Mouse (Mus musculus) myocyte (in vitro differentiated cells): Measurements from ENCODE around the gene Flnc. TPM values are rescaled to one million over a fixed set of nuclear protein-coding genes. Genes with fewer than 3 reads are reported as not detected.

Experiments
- H3K27me3 ChIP-seq: one replicate; pipeline ENCODE4 v1.6.1; 2011; ENCODE audit not compliant: control insufficient read depth, insufficient read depth, insufficient read length
- H3K36me3 ChIP-seq: one replicate; pipeline ENCODE4 v1.6.1; 2011; ENCODE audit not compliant: control insufficient read depth, insufficient read depth
- H3K4me2 ChIP-seq: one replicate; pipeline ENCODE4 v1.6.1; 2011; ENCODE audit warnings: low read depth, control low read depth
- H3K4me3 ChIP-seq: one replicate; pipeline ENCODE4 v1.5.1; 2011; ENCODE audit warnings: mild to moderate bottlenecking, control low read depth, moderate library complexity
- H3K79me2 ChIP-seq: one replicate; pipeline ENCODE4 v1.6.1; 2011; ENCODE audit not compliant: control insufficient read depth, insufficient read depth
- H3ac ChIP-seq: one replicate; pipeline ENCODE4 v1.6.1; 2011; ENCODE audit not compliant: control insufficient read depth, insufficient read length
- CEBPB ChIP-seq: IDR thresholded peaks from 2 replicates; pipeline ENCODE4 v1.6.1; 2011; ENCODE audit warnings: mild to moderate bottlenecking, moderate library complexity; ENCODE audit not compliant: poor library complexity, insufficient read depth, severe bottlenecking
- E2F4 ChIP-seq: IDR thresholded peaks from one replicate; pipeline ENCODE4 v1.6.1; 2011; ENCODE audit warnings: mild to moderate bottlenecking, control low read depth, moderate library complexity; ENCODE audit not compliant: insufficient read depth
- MAX ChIP-seq: IDR thresholded peaks from one replicate; pipeline ENCODE4 v1.6.1; 2011; ENCODE audit warnings: low read depth, mild to moderate bottlenecking, control low read depth
- MYOD1 ChIP-seq, 3 experiments: IDR thresholded peaks; one replicate each; pipeline ENCODE4 v1.6.1; 2011; ENCODE audit warnings: control low read depth in 2 of 3, low read depth in 2 of 3, mild to moderate bottlenecking in 2 of 3, moderate library complexity in 1 of 3; ENCODE audit not compliant: insufficient read length in 2 of 3, control insufficient read depth in 1 of 3
- MYOG ChIP-seq, 3 experiments: IDR thresholded peaks; one replicate each; pipeline ENCODE4 v1.6.1; 2011; ENCODE audit warnings: control low read depth in 2 of 3, low read depth in 2 of 3, mild to moderate bottlenecking in 2 of 3; ENCODE audit not compliant: insufficient read length in 2 of 3, control insufficient read depth in 1 of 3, insufficient read depth in 1 of 3
- POLR2A ChIP-seq: IDR thresholded peaks from one replicate; pipeline ENCODE4 v1.6.1; 2011; ENCODE audit warnings: low read depth, mild to moderate bottlenecking, control low read depth, moderate library complexity; ENCODE audit not compliant: insufficient read length
- POLR2AphosphoS2 ChIP-seq: IDR thresholded peaks from one replicate; pipeline ENCODE4 v1.6.1; 2011; ENCODE audit warnings: low read depth, control low read depth; ENCODE audit not compliant: insufficient read length
- REST ChIP-seq: IDR thresholded peaks from one replicate; pipeline ENCODE4 v1.6.1; 2011; ENCODE audit warnings: mild to moderate bottlenecking, control low read depth, moderate library complexity; ENCODE audit not compliant: insufficient read depth, insufficient read length
- SRF ChIP-seq: IDR thresholded peaks from one replicate; pipeline ENCODE4 v1.6.1; 2011; ENCODE audit warnings: low read depth; ENCODE audit not compliant: control insufficient read depth, insufficient read length
- TCF12 ChIP-seq: IDR thresholded peaks from one replicate; pipeline ENCODE4 v1.6.1; 2011; ENCODE audit warnings: mild to moderate bottlenecking, control low read depth; ENCODE audit not compliant: poor library complexity, insufficient read depth, severe bottlenecking
- TCF3 ChIP-seq: IDR thresholded peaks from one replicate; pipeline ENCODE4 v1.6.1; 2011; ENCODE audit warnings: low read depth, control low read depth; ENCODE audit not compliant: insufficient read length
- USF1 ChIP-seq: IDR thresholded peaks from one replicate; pipeline ENCODE4 v1.6.1; 2011; ENCODE audit warnings: low read depth, mild to moderate bottlenecking, control low read depth, moderate library complexity
- polyA plus RNA-seq: library from polyadenylated mRNA; unstranded; fragments of >200 nt; fragmentation: generic; extraction: Trizol; gene quantifications from one replicate; pipeline ENCODE4 v1.2.1, GENCODE M21; 2012; ENCODE audit warnings: missing spikeins

Gene Flnc
- polyA plus RNA-seq, 1 experiment = 268 TPM

GRCm38 (mm10) chr6:29471137-29471536 is 38.1 kb downstream of the Flnc start, which contains the start of gene Atp6v1fnb:
Gene Atp6v1fnb (plus strand): TSS chr6:29471437.
- TF ChIP-seq REST (no peak), CEBPB (no peak), MAX (no peak), TCF3 (no peak), POLR2AphosphoS2 (no peak), MYOD1 (IDR thresholded peaks at IDR 0.05; ENCODE audit: control insufficient read depth in 1 of 3, insufficient read length in 2 of 3, low read depth in 2 of 3) (no peak), TCF12 (no peak), POLR2A (no peak), E2F4 (no peak), MYOG (IDR thresholded peaks at IDR 0.05; ENCODE audit: control insufficient read depth in 1 of 3, insufficient read depth in 1 of 3, insufficient read length in 2 of 3, low read depth in 2 of 3) (no peak), SRF (no peak), USF1 (no peak)

GRCm38 (mm10) chr6:29473941-29474691 is 41.1 kb downstream of the Flnc start:
- H3K4me3 ChIP-seq = no peak overlapping the region
- no peaks in the 10 kb centered on the region for H3K27me3 ChIP-seq
- H3K79me2 ChIP-seq = no peaks in the 10 kb centered on the region
- H3K4me2 ChIP-seq = peak overlapping the region; percentile 4
- H3ac ChIP-seq = no peak overlapping the region
- H3K36me3 ChIP-seq = peaks cover 7% of the 10 kb centered on the region
- TF ChIP-seq SRF (no peak), MYOG (IDR thresholded peaks at IDR 0.05; ENCODE audit: control insufficient read depth in 1 of 3, insufficient read depth in 1 of 3, insufficient read length in 2 of 3, low read depth in 2 of 3) (no peak), USF1 (no peak), REST (no peak), CEBPB (no peak), MAX (no peak)

More at GRCm38 (mm10) chr6:29471137-29471536, 38.1 kb downstream of the Flnc start, which contains the start of gene Atp6v1fnb:
- Histone ChIP-seq H3K4me3 (no peak within 1 kb of the TSS), H3K36me3 (peaks cover 7% of the 10 kb centered on the region), H3K4me2 (no peak within 1 kb of the TSS), H3ac (no peak within 1 kb of the TSS), H3K79me2 (no peaks in the 10 kb centered on the region), H3K27me3 (no peaks in the 10 kb centered on the region)

GRCm38 (mm10) chr6:29474736-29475135 is 41.7 kb downstream of the Flnc start:
- no peak for TF ChIP-seq TCF12
- TF ChIP-seq USF1 = no peak
- TF ChIP-seq POLR2A = no peak
- no peak for TF ChIP-seq E2F4
- TF ChIP-seq MYOG (IDR thresholded peaks at IDR 0.05; ENCODE audit: control insufficient read depth in 1 of 3, insufficient read depth in 1 of 3, insufficient read length in 2 of 3, low read depth in 2 of 3) = no peak
- TF ChIP-seq SRF = no peak
- TF ChIP-seq REST = no peak
- no peak for TF ChIP-seq TCF3
- TF ChIP-seq MYOD1 (IDR thresholded peaks at IDR 0.05; ENCODE audit: control insufficient read depth in 1 of 3, insufficient read length in 2 of 3, low read depth in 2 of 3) = no peak
- no peak for TF ChIP-seq MAX
- no peak for TF ChIP-seq POLR2AphosphoS2
- TF ChIP-seq CEBPB = no peak
- Histone ChIP-seq H3ac (no peak overlapping the region), H3K27me3 (no peaks in the 10 kb centered on the region), H3K36me3 (peaks cover 7% of the 10 kb centered on the region), H3K4me2 (no peak overlapping the region), H3K79me2 (no peaks in the 10 kb centered on the region), H3K4me3 (no peak overlapping the region)

- TF ChIP-seq REST = no peak
- TF ChIP-seq E2F4 = no peak
- H3K79me2 ChIP-seq = no peaks in the 10 kb centered on the region
- H3K4me3 ChIP-seq = no peak overlapping the region
- H3K27me3 ChIP-seq = peaks cover 30% of the 10 kb centered on the region
- no peak overlapping the region for H3ac ChIP-seq
- H3K4me2 ChIP-seq = no peak overlapping the region
- no peaks in the 10 kb centered on the region for H3K36me3 ChIP-seq
These were observed 49.6 kb downstream of the Flnc start for GRCm38 (mm10) chr6:29482691-29483090.

- Histone ChIP-seq H3K36me3 (no peaks in the 10 kb centered on the region), H3K79me2 (no peaks in the 10 kb centered on the region), H3K27me3 (peaks cover 35% of the 10 kb centered on the region), H3K4me2 (peak overlapping the region; percentile 55), H3ac (no peak overlapping the region), H3K4me3 (no peak overlapping the region)
- TF ChIP-seq REST (no peak), TCF3 (no peak), TCF12 (no peak), MYOG (IDR thresholded peaks at IDR 0.05; ENCODE audit: control insufficient read depth in 1 of 3, insufficient read depth in 1 of 3, insufficient read length in 2 of 3, low read depth in 2 of 3) (no peak), USF1 (no peak), CEBPB (no peak), E2F4 (no peak), POLR2AphosphoS2 (no peak), MAX (no peak), MYOD1 (IDR thresholded peaks at IDR 0.05; ENCODE audit: control insufficient read depth in 1 of 3, insufficient read length in 2 of 3, low read depth in 2 of 3) (no peak), POLR2A (no peak), SRF (no peak)
These were observed 51.9 kb downstream of the Flnc start for GRCm38 (mm10) chr6:29484716-29485559.
